Mouse (Mus musculus) layer of hippocampus, adult 18-20 months (tissue): ENCODE measurements at regions not wholly inside any gene's neighbourhood (a gene's known extent, or its start where the extent isn't known, plus 50 kb on each side); places are given as distances from the start of the nearest gene placed in this dataset.

Experiments used
- DNase-seq, 2 experiments: peaks; one replicate each; pipeline ENCODE4 v3.0.0; 2022; ENCODE audit warnings: low spot score in 2 of 2

- DNase-seq = no peak
Observed at GRCm38 (mm10) chr13:64007688-64008087, 81.3 kb downstream of the Hsd17b3 start.

- DNase-seq = no peak
Observed at GRCm38 (mm10) chr13:64002945-64003459, 86.0 kb downstream of the Hsd17b3 start.

GRCm38 (mm10) chr13:64000303-64000702, 88.7 kb downstream of the Hsd17b3 start:
- DNase-seq = no peak

GRCm38 (mm10) chr13:63998647-63999046, 90.4 kb downstream of the Hsd17b3 start:
- no peak for DNase-seq

- DNase-seq = peak in 1 of 2 experiments; percentile 37
Observed at GRCm38 (mm10) chr13:63993857-63994477, 95.1 kb downstream of the Hsd17b3 start.

- DNase-seq = peak; percentile 8 to 65
Observed at GRCm38 (mm10) chr13:63992989-63993388, 96.0 kb downstream of the Hsd17b3 start.

GRCm38 (mm10) chr13:63990480-63990958, 98.5 kb downstream of the Hsd17b3 start:
- peak in 1 of 2 experiments; percentile 21 for DNase-seq

GRCm38 (mm10) chr13:63989769-63990168, 99.3 kb downstream of the Hsd17b3 start:
- DNase-seq = no peak

GRCm38 (mm10) chr13:63988263-63988662, 100.8 kb downstream of the Hsd17b3 start:
- no peak for DNase-seq

GRCm38 (mm10) chr13:63986681-63987080, 102.3 kb downstream of the Hsd17b3 start:
- DNase-seq = no peak

- DNase-seq = no peak
Observed at GRCm38 (mm10) chr13:63985590-63985989, 103.4 kb downstream of the Hsd17b3 start.

GRCm38 (mm10) chr13:63985086-63985485, 103.9 kb downstream of the Hsd17b3 start:
- no peak for DNase-seq

GRCm38 (mm10) chr13:63980012-63980691, 108.9 kb downstream of the Hsd17b3 start:
- DNase-seq = no peak

- DNase-seq = no peak
Observed at GRCm38 (mm10) chr13:63979581-63979980, 109.4 kb downstream of the Hsd17b3 start.

GRCm38 (mm10) chr13:63969907-63970306, 119.1 kb downstream of the Hsd17b3 start:
- no peak for DNase-seq

- no peak for DNase-seq
Observed at GRCm38 (mm10) chr13:63968623-63969022, 120.4 kb downstream of the Hsd17b3 start.

- DNase-seq = peak; percentile 1
Observed at GRCm38 (mm10) chr13:63957098-63957497, 131.9 kb downstream of the Hsd17b3 start.

- no peak for DNase-seq
Observed at GRCm38 (mm10) chr13:63954305-63954704, 134.7 kb downstream of the Hsd17b3 start.

GRCm38 (mm10) chr13:63951922-63952734, 136.9 kb downstream of the Hsd17b3 start:
- DNase-seq = no peak

- no peak for DNase-seq
Observed at GRCm38 (mm10) chr13:63951136-63951535, 136.1 kb downstream of the Ercc6l2 start.
